Mouse (Mus musculus): ENCODE data around the gene Lasp1.

GRCm38 (mm10) chr11:97833352-97833751 lies 34.6 kb downstream of the Lasp1 start:
- TF ChIP-seq CTCF (IDR thresholded peaks at IDR 0.05; ENCODE audit: low read depth) (no peak), EP300 (optimal IDR thresholded peaks at IDR 0.05) (no peak)

Data from stomach, postnatal 0 days (tissue).